Mouse (Mus musculus) hindbrain, embryonic 15.5 days (tissue): Measurements from ENCODE around the gene Dolpp1. TPM values are rescaled to one million over a fixed set of nuclear protein-coding genes. Genes with fewer than 3 reads are reported as not detected.
A peak's percentile ranks its signal among the peaks of the same experiment; 100 is the strongest.

Experiments
- ATAC-seq: fragments of 200-750 bp; cut with Nextera tagmentation; 2 replicates; pipeline ENCODE4 v1.8.0; 2017; ENCODE audit warnings: low read depth, moderate number of reproducible peaks, moderate TSS enrichment; ENCODE audit not compliant: low FRiP score
- H3K27ac ChIP-seq: fragments of 300-500 bp; sonication (generic); replicated peaks from 2 replicates; pipeline ENCODE4 v1.5.1; 2015; ENCODE audit warnings: mild to moderate bottlenecking, inconsistent platforms
- H3K27me3 ChIP-seq: fragments of 300-500 bp; sonication (generic); 2 replicates; pipeline ENCODE4 v1.6.1; 2015; ENCODE audit warnings: control low read depth, inconsistent platforms
- H3K36me3 ChIP-seq: fragments of 300-500 bp; sonication (generic); 2 replicates; pipeline ENCODE4 v1.6.1; 2015; ENCODE audit warnings: control low read depth, inconsistent platforms
- H3K4me1 ChIP-seq: fragments of 300-500 bp; sonication (generic); replicated peaks from 2 replicates; pipeline ENCODE4 v1.6.1; 2015; ENCODE audit warnings: control low read depth, inconsistent platforms
- H3K4me2 ChIP-seq: fragments of 300-500 bp; sonication (generic); 2 replicates; pipeline ENCODE4 v1.6.1; 2015; ENCODE audit warnings: moderate library complexity, mild to moderate bottlenecking, inconsistent platforms
- H3K4me3 ChIP-seq: fragments of 300-500 bp; sonication (generic); 2 replicates; pipeline ENCODE4 v1.5.1; 2015; ENCODE audit warnings: mild to moderate bottlenecking, inconsistent platforms
- H3K9ac ChIP-seq: fragments of 300-500 bp; sonication (generic); 2 replicates; pipeline ENCODE4 v1.6.1; 2015; ENCODE audit warnings: inconsistent platforms
- H3K9me3 ChIP-seq: fragments of 300-500 bp; sonication (generic); 2 replicates; pipeline ENCODE4 v1.6.1; 2016; ENCODE audit warnings: control low read depth, inconsistent platforms
- WGBS: fragments of 180-500 bp; shearing (Covaris S2); methylation state at CpG from one replicate; pipeline ENCODE4 v1.1.7; 2015; 5-methylcytosine and 5-hydroxymethylcytosine counted together
- polyA plus RNA-seq: library from polyadenylated mRNA; unstranded; fragments of >200 nt; fragmentation: Nextera tagmentation; extraction: Ambion mirVana; gene quantifications from 2 replicates; pipeline ENCODE4 v1.2.1, GENCODE M21; 2015

Gene Dolpp1
- polyA plus RNA-seq = 59.0 and 60.4 TPM in 2 replicates

DNA sequence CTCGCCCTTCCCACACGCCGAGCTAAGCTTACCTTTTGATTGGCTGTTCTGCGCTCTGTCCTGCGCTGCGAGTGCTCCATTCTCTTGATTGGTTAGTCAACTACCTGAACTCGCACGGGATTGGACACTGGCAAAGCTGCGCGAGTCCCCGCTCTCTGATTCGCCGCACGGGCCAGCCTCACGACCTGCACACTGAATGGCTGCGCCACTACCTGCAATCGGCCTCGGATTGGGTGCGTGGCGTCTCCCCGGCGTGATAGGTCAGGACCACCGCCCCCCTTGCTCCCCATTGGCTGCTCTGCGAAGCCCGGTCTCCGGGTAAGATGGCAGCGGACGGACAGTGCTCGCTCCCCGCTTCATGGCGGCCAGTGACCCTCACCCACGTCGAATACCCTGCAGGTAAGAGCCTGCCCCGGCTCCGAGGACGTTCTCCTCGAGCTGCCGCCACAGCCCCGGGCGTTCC, at the start of gene Dolpp1:
Gene Dolpp1 (plus strand): TSS at position 141 of the 463 bp plus-strand sequence.
- ATAC-seq = peak; percentile 99
- Histone ChIP-seq H3K27me3 (no peaks in the 10 kb centered on the region), H3K4me3 (peak within 1 kb of the TSS; percentile 89), H3K27ac (peak within 1 kb of the TSS; percentile 96), H3K9me3 (no peaks in the 10 kb centered on the region), H3K36me3 (peaks cover 6% of the 10 kb centered on the region; the same call in 1 of the 2 replicates), H3K4me1 (peaks cover 21% of the 10 kb centered on the region), H3K4me2 (peak within 1 kb of the TSS; percentile 89), H3K9ac (peak within 1 kb of the TSS; percentile 68)
- under 1% methylated on average over 40 of the region's 40 CpGs for WGBS

DNA sequence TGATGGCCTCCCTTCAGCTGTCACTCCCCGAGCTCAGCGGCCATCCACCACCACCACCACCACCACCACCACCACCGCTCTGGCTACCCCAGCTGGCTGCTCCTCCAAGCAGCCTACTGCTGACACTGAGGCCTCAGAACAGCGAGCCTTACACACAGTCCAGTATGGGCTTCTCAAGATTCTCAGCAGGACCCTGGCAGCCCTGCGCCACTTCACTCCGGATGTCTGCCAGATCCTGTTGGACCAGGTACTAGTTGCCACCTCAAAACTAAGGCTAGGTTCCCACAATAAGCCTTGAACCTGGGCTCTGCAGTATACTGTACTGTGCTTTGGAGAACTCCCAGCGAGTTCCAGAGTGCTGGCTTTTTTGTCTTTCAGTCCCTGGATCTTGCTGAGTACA, 49.5 kb upstream of the Dolpp1 start:
- 93% methylated on average over 7 of the region's 7 CpGs for WGBS
- Histone ChIP-seq H3K27ac (no peak overlapping the region), H3K36me3 (peaks cover 82% of the 10 kb centered on the region), H3K9me3 (no peaks in the 10 kb centered on the region), H3K27me3 (no peaks in the 10 kb centered on the region), H3K4me2 (no peak overlapping the region), H3K4me1 (no peaks in the 10 kb centered on the region), H3K9ac (no peak overlapping the region), H3K4me3 (no peak overlapping the region)
- ATAC-seq = no peak

DNA sequence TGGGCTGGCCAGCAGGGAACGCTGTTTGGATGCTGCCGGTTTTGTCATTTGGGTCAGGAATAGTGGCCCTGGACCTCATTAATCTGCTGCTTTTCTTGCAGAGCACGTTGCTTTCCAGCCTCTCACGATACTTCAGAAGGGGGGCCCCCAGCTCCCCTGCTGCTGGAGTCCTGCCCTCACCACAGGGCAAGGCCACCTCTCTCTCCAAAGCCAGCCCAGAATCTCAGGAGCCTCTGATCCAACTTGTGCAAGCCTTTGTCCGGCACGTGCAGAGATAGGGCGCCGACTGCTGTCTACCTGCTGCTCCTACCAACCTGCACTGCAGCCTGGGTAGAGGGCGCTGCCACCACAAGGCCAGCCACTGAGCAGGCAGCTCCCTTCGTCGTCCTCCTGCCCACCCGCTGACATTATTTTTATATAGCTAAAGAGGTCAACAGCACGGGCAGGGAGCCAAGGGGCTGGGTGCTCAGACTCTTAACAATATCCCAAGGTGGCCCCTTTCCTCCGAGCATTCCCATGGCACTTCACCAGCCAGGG, 48.4 kb upstream of the Dolpp1 start:
- no peak overlapping the region for H3K9ac ChIP-seq
- H3K4me1 ChIP-seq = no peaks in the 10 kb centered on the region
- no peak overlapping the region; the same call in 1 of the 2 replicates for H3K27ac ChIP-seq
- no peaks in the 10 kb centered on the region for H3K9me3 ChIP-seq
- 72% methylated on average over 14 of the region's 14 CpGs for WGBS
- H3K27me3 ChIP-seq = no peaks in the 10 kb centered on the region
- ATAC-seq = no peak
- H3K36me3 ChIP-seq = peaks cover 88% of the 10 kb centered on the region
- H3K4me2 ChIP-seq = no peak overlapping the region
- H3K4me3 ChIP-seq = no peak overlapping the region

DNA sequence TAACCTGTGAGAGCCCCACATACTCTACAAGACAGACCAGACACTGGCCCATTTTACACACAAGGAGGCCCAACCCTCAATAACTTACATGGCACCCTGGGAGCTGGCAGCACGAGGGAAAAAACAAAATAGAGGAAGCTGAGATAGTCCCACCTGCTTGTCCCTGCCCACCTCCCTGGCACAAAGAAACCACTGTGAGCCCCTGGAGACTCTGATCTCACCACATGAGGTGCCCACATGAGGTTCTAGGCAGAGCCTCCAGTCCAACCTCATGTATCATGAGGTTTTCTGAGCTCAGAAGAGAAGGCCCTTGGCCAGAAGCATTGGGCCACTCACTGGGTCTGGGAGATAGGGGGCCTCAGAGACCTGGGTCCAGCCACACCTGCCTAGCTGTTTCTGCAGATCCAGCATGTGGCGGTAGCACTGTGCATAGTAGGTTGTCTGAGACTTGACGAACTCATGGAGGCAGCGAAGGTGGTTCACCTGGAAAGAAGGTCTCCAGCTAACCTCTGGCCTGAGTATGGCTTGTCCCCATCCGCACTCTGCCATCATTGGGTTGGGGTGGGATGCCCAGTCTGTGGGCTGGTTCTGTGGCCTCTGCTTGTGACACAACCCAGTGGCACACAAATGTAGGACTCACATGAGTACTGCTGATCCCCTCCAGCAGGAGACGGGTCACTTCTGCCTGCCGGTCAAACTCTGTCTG, 45.9 kb upstream of the Dolpp1 start:
- 93% methylated on average over 7 of the region's 7 CpGs for WGBS
- no peak for ATAC-seq
- no peak overlapping the region for H3K9ac ChIP-seq
- no peak overlapping the region for H3K4me2 ChIP-seq
- H3K27ac ChIP-seq = no peak overlapping the region
- H3K4me3 ChIP-seq = no peak overlapping the region
- H3K27me3 ChIP-seq = no peaks in the 10 kb centered on the region
- no peaks in the 10 kb centered on the region for H3K9me3 ChIP-seq
- peaks cover 82% of the 10 kb centered on the region for H3K36me3 ChIP-seq
- H3K4me1 ChIP-seq = no peaks in the 10 kb centered on the region

DNA sequence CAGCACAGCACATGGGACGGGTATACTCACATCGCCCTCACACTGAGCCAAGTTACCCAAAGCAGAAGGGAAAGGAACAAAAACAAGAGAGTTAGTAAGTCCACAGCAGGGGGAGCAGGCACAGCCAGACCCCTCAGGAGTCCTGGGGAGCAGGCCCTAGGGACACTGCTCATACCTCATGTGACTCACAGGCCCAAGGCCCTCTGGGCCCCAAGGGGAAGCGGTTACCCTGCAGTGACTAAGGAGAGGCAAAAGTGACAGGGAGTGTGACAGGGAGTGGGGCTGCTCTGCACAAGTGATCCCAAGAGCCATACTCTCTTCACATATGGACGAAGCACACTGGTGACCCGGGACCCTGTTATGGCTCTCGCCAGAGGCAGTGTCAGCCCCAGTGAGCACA, 42.9 kb upstream of the Dolpp1 start:
- Histone ChIP-seq H3K36me3 (peaks cover 64% of the 10 kb centered on the region), H3K27me3 (no peaks in the 10 kb centered on the region), H3K4me1 (no peaks in the 10 kb centered on the region), H3K4me2 (no peak overlapping the region), H3K27ac (no peak overlapping the region), H3K9me3 (no peaks in the 10 kb centered on the region), H3K9ac (no peak overlapping the region), H3K4me3 (no peak overlapping the region)
- ATAC-seq = no peak
- WGBS = 91% methylated on average over 6 of the region's 6 CpGs

DNA sequence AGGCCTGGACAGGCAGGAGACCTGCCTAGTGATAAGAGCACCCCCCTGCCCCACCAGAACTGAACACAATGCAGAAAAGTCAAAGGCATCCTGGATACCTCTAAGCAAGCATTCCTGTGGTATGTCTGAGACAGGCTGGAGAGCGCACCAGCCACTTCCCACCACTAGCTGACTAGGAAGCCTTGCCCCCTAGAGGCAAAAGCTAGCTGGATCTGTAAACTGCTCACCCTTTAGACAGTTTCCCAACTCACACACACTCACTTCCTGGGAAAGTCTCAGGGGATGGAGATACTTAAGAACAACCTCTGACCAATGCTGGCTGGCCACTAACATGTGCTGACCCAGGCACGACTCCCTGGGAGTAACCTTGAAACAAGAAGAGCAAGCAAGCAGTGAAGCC, 40.9 kb upstream of the Dolpp1 start:
- no peak overlapping the region for H3K27ac ChIP-seq
- H3K4me3 ChIP-seq = no peak overlapping the region
- 82% methylated on average over 2 of the region's 2 CpGs for WGBS
- peaks cover 50% of the 10 kb centered on the region for H3K36me3 ChIP-seq
- no peak for ATAC-seq
- no peaks in the 10 kb centered on the region for H3K27me3 ChIP-seq
- no peaks in the 10 kb centered on the region for H3K9me3 ChIP-seq
- H3K4me2 ChIP-seq = no peak overlapping the region
- peaks cover 14% of the 10 kb centered on the region for H3K4me1 ChIP-seq
- H3K9ac ChIP-seq = no peak overlapping the region

DNA sequence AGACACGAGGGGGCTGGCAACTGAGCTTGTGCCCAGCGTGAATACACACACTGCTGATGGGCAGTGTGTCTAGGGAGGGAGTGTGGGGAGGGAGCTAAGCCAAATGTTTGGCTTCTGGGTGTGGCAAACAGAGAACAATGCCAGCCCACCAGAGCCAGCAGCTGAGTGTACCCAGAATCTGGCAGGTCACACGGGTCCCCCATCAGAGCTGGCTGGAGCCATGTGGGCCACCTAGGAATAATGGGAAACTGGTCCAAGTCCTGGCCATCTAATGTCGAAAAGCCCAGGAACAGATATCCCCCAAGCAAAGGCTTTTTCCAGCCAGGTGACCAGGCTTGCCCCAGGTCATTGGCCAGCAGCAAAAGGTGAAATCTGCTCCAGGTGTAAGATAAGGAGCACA, 36.2 kb upstream of the Dolpp1 start:
- H3K9me3 ChIP-seq = no peaks in the 10 kb centered on the region
- no peak overlapping the region for H3K27ac ChIP-seq
- no peak overlapping the region for H3K4me3 ChIP-seq
- no peak overlapping the region for H3K9ac ChIP-seq
- peaks cover 44% of the 10 kb centered on the region for H3K4me1 ChIP-seq
- H3K4me2 ChIP-seq = no peak overlapping the region
- ATAC-seq = no peak
- 65% methylated on average over 4 of the region's 4 CpGs for WGBS
- no peaks in the 10 kb centered on the region for H3K27me3 ChIP-seq
- H3K36me3 ChIP-seq = peaks cover 10% of the 10 kb centered on the region

DNA sequence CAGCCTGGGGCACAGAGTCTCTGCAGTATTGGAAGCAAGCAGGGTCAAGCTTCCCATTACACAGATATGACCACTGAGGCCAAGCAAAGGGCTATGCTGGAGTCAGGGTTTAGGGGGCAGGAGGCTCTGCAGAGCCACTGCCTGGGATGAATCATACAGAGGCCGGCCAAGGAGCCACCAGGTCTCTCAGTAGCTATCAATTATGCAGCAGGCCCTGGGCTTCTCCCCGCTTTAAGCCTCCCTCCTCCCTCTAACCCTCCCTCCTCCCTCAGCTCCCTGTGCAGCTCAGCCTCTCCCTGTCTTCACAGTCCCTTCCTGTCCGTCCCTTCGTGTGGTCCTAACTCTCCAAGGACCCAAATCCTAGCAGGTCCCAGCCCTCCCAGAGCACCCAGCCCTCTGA, 35.8 kb upstream of the Dolpp1 start:
- Histone ChIP-seq H3K4me2 (no peak overlapping the region), H3K4me3 (no peak overlapping the region), H3K36me3 (peaks cover 10% of the 10 kb centered on the region), H3K27ac (no peak overlapping the region), H3K9ac (no peak overlapping the region), H3K27me3 (no peaks in the 10 kb centered on the region), H3K9me3 (no peaks in the 10 kb centered on the region), H3K4me1 (peaks cover 44% of the 10 kb centered on the region)
- 59% methylated on average over 4 of the region's 4 CpGs for WGBS
- ATAC-seq = no peak

DNA sequence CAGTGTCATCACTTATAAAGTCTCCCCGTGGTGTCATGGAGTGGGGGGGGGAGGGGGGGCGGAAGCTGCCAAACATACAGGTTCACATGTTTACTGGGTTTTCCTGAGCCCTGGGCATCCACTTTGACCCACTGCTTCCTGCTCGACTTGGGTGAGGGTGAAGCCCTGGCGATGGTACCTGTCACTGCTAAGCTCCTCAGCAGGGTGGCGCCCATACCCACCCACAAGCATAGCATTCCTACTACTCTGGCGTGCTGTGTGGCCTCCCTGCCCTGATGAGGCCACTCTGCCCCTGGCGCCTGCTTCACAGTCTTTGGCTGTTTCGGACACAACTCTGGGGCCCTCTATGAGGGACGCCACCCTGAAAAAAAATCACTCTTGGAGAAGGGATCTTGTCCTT, 35.1 kb upstream of the Dolpp1 start:
- H3K4me3 ChIP-seq = no peak overlapping the region
- no peaks in the 10 kb centered on the region for H3K27me3 ChIP-seq
- H3K4me2 ChIP-seq = no peak overlapping the region; the same call in 1 of the 2 replicates
- peaks cover 10% of the 10 kb centered on the region for H3K36me3 ChIP-seq
- H3K9me3 ChIP-seq = no peaks in the 10 kb centered on the region
- H3K4me1 ChIP-seq = peaks cover 44% of the 10 kb centered on the region
- 71% methylated on average over 9 of the region's 9 CpGs for WGBS
- ATAC-seq = no peak
- 0 out of 2 replicates have a peak overlapping the region, but pooled peaks have one; percentile 81 for H3K9ac ChIP-seq
- no peak overlapping the region for H3K27ac ChIP-seq

DNA sequence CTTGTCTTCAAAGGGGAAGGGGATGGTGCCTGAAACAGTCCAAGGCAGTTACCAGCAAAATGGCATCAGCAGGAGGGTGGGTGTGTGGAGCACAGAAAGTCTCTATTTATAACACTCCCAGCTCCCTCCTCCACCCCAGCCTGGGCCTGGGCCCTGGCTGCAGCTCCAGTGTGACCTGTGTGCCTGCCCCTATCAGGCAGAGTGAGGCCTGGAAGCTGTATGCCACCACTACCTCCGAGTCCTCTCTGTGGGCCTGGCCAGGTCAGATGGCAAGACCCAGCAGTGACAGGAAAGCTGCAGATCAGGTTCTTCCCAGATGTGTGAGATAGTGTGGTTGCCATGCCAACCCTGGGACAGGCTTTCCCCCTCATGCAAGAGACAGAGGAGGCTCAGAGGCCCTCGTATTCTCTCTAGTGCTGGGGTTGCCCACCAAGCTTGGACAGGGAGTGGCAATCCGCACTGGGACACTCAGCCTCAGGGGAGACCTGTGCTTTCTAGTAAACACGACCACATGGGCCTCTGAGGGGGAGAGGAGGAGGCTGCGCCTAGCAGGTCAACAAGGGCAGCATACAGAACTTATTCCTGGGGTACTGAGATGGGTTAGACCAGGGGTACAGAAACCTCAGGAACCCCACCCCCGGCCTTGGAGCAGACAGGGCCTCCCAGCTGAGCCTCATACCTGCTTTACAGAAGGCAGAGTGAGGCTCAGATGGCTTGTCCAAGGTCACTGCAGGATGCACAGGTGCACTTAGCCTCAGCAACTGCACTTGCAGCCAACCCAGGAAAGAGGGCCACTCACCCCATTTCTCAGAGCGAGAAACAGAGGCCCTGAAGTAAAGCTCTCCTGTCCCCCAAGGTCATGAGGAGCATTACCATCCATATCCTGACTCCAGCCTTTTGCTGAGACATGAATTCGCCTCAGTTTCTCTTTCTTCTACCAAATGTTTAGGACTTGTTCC, 34.2 kb upstream of the Dolpp1 start:
- Histone ChIP-seq H3K4me1 (peaks cover 44% of the 10 kb centered on the region), H3K27me3 (no peaks in the 10 kb centered on the region), H3K36me3 (peaks cover 10% of the 10 kb centered on the region), H3K27ac (0 out of 2 replicates have a peak overlapping the region, but pooled peaks have one; percentile 14), H3K4me3 (peak overlapping the region; percentile 76), H3K9ac (peak overlapping the region; percentile 81), H3K4me2 (peak overlapping the region; percentile 92), H3K9me3 (no peaks in the 10 kb centered on the region)
- WGBS = 49% methylated on average over 8 of the region's 8 CpGs
- ATAC-seq = no peak

DNA sequence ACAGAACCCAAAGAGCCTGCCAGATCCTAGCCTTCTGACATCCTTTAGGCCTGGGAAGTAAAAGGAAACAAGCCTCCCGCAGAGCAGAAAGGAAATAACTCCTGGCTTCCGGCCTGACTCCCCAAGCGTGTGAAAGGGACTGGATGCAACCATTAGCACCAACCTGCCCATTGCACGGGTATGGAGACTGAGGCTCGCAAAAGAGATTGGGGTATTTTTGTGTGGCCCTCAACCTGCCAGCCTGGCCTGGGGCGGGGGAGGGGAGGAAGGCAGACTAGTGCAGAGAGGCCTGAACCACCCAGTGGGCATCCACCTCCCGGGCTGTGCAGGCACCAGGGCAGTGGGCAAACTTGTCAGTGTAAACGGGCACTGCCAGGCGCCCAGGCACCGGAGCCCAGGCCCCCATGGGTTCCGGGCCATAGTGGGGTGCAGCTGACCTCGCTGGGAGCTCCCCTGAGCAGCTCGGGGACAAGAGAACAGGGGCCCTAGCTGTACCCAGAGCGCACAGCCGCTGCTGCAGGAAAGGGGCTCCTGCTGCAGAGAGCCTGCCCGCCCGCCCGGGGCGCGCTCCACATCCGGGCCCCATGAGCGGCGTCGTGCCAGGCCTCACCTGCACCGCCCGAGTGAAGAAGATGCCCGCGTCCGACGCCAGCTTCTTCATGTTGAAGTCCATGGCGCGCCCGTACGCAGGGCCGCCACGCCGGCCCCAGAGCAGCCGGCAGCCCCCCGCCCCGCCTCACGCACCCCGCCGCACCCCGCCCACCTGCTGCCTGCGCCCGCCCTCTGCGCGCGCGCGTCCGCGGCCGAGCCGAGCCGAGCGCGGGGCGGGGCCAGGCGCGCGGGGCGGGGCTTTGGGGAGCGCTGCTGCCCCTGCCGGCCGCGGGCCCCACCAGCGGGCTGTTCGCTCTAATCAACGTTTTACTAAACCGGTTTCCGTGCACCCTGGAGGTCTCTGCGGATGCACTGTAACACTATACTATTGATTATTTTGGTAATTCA, 33.2 kb upstream of the Dolpp1 start, which contains the start of gene Sh3glb2:
Gene Sh3glb2 (minus strand): TSS at position 805 of the 999 bp plus-strand sequence.
- Histone ChIP-seq H3K9ac (peak within 1 kb of the TSS; percentile 81), H3K4me1 (peaks cover 48% of the 10 kb centered on the region), H3K4me3 (peak within 1 kb of the TSS; percentile 76), H3K36me3 (no peaks in the 10 kb centered on the region), H3K27me3 (no peaks in the 10 kb centered on the region), H3K27ac (peak within 1 kb of the TSS; percentile 84), H3K4me2 (peak within 1 kb of the TSS; percentile 92), H3K9me3 (no peaks in the 10 kb centered on the region)
- WGBS = 3% methylated on average over 56 of the region's 73 CpGs
- peak; percentile 81 for ATAC-seq
